Mouse (Mus musculus) urinary bladder, adult 18-20 months (tissue): Measurements from ENCODE around the gene Eps15l1.

ENCODE experiments used
- DNase-seq, 2 experiments: peaks; one replicate each; pipeline ENCODE4 v3.0.0; 2022; ENCODE audit warnings: low spot score in 2 of 2, mixed read lengths in 2 of 2

Eps15l1 gene

DNA sequence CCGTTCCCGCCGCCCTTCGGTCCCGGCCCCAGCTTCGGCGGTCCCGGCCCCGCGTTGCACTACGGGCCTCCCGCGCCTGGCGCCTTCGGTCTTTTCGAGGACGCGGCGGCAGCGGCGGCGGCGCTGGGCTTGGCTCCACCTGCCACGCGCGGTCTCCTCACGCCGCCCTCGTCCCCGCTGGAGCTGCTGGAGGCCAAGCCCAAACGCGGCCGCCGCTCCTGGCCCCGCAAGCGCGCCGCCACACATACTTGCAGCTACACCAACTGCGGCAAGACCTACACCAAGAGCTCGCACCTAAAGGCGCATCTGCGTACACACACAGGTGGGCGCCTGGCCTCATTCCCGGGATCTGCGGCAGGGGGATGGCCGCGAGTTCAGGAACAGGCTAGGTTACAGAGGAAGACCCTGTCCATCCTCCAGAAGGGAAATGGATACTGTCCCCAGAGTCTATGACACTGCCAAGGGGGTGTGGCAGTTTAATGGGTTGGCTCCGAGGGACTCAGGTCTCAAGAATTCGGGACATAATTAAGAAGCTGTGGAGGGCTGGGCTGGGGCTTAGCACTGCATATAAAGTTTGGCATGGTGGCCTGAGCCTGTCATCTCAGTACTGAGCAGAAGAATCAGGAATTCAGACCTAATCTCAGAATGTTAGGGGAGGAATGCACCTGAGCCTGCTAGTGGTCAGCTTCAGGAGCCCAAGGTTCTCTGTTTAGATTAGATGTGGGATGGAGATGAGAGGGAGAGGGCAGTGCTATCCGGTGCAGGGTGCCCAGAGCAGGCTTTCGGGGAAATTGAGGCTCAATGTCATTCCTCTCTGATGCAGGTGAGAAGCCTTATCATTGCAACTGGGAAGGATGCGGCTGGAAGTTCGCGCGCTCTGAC, 101.1 kb downstream of the Eps15l1 start:
- peak in 1 of 2 experiments; percentile 13 for DNase-seq

DNA sequence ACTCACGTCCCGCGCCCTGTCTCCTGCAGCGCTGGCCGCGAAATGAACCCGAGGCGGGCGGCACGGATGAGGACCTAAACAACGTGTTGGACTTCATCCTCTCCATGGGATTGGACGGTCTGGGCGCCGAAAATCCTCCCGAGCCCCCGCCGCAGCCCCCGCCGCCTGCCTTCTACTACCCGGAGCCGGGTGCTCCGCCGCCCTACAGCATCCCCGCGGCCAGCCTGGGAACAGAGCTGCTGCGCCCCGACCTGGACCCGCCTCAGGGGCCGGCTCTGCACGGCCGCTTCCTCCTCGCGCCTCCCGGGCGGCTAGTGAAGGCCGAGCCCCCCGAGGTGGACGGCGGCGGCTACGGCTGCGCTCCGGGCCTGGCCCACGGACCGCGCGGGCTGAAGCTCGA, 101.9 kb downstream of the Eps15l1 start:
- DNase-seq = no peak

DNA sequence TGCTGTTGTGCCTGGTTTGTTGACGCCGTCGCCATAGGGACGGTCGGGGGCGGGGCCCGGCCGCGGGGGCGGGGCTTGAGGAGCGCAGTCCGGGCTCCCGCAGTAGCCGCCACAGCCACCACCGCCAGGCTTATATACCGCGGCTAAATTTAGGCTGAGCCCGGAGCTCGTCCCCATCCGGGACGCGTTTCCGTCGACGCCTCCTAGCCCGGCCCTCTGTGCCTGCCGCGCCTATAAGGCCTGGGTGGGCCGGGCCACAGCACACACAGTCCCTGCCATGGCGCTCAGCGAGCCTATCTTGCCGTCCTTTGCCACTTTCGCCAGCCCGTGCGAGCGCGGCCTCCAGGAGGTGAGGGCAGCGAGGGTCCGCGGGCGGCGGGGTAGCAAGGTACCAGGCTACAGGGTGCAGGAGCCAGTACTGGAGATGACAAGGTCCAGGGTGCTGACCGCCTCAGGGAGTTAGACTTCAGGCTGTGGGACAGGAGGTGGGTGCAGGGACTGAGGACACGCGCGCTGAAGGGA, 102.4 kb downstream of the Eps15l1 start, which contains the start of gene Klf2:
Klf2 (plus strand) TSS at position 233 of the 522 bp plus-strand sequence.
- peak; percentile 92 to 96 for DNase-seq

DNA sequence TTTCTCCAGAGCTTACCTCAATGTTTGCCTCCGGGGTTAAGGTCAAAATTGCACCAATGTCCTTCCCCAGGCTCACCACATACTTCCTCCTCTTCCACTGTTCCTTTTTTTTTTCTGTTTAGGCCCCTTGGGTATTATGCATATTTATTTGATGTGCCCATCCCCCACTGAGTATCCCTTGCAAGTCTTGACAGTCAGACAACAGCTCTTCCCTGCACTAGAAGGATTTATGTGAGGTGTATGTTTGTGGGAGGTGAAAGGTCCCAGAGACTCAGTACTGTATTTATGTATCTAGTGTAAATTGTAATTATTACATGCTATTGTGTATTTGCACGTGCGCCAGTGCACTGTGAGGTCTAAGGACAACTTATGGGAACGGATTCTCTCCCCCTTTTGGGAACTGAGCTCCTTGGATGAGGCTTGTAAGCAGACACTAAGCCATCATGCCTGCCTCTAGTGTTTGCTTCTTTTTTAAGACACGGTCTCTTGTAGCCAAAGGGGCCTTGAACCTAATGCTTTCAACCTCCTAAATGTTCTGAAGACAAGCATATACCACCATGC, 103.4 kb downstream of the Eps15l1 start:
- DNase-seq = no peak

DNA sequence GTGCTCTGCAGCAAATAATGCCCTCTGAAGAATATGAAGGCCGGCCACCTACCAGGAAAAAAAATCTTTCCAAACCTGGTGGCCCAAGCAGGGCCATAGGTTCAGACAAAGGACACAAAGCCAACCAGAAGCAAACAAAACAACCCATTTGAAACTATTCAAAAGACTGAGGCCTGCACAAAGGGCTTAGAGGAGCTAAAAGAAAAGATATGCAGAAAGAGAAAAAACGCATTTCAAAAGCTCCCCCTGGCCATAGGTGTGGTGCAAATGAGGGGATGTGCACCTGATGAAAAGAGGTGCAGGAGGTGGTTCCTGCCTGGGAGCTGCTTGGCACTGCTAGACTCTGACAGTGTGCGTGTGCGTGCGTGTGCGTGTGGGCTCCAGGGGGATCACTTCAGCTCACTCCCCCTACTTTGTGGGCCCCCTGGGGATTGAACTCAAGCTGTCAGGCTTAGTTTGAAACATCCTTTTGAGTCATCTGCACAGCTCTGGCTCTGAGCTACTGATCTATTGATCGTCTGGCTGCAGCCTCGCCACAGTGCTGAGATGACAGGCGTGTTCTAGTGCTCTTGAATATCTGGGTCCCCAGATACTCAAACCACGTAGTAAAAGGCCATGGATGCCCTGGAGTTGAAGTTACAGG, 105.1 kb downstream of the Eps15l1 start:
- DNase-seq = no peak

DNA sequence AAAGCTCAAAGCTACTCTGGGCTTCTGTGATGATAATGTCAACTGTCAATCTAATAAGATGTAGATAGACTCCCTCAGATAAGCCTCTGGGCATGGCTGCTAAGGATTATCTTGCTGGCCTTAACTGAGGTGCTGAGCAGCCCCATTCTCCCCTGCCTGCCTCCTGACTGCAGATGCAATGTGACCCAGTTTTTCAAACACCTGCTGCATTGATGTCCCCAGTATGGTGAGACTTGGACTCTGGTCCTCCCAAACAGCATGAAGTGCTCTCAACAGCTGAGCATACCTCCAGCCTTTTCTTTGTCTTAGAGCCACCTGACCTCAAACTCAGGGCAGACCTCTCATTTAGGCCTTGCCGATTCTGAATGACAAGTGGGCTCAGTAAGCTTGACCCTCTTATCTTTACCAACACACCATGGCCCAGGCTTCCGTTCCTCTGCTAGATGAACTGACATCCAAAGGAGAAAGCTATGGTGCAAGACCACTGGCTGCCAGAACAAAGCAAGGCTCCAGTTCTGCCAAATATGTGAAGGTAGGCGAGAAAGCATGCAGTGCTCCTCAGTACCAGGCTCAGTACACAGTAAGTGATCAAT, 108.2 kb downstream of the Eps15l1 start:
- no peak for DNase-seq

DNA sequence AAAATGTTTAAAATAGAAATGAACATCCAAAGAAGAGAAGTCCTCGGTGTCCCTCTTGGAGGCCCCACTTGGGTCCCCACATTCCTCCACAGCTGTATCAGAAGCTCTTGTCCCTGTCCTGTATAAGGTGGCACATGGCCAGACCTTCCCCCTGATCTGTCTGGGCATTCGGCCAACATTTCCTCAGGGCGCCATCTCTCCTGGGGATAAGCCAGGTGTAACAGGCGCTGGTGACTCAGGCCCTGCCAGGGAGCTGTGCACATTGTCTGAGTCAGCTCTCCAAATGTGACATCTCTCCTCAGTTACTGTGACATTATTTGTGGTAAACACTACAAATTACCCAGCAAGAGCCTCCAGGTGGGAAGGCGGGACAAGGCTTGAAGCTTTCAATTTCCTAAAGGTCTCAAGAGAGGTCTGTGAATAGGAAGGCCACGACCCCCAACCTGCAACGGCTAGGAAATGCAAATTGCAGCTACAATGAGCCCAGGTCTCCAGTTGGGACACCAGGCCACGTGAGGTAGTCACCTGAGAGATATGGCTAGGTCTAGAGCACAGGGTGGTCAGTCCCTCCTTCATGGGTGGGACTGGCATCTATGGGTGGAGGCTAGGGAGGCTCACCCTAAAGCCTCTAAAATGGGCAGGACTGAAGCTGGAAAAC, 110.3 kb downstream of the Eps15l1 start:
- DNase-seq = peak in 1 of 2 experiments; percentile 14

DNA sequence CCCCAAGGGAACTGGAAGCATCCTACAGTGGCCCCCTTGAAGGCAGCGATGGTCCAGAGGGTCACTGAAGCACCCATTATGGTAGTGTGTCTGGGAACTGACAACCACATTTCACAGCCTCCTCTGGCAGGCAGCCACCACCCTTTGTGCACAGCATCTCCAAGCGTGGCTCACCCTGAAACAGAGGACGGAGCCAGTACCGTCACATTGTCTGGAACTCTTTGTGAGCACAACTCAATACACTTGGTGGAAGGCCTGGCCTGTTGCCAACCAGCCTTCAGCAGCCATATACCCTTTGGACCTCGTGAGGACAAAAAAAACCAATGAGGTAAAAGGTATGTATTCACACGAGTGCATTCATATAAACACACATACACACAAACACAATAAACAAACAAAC, 113.0 kb downstream of the Eps15l1 start:
- DNase-seq = no peak

DNA sequence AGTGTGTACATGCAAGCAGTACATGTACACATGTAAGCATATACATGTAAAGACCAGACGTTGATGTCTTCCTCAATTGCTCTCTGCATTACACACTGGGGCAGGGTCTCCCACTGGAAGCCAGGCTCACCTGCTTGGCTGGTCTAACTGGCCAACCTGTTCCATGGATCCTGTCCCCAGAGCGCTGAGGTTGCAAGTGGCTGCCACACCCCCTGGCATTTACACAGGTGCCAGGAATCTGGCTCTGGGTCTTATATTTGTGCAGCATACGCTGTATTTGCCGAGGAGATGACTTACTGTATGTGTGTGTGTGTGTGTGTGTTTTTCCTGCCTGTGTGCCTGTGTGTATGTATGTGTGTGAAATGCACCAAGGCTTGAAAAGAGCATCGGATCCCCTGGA, 114.3 kb downstream of the Eps15l1 start:
- no peak for DNase-seq

DNA sequence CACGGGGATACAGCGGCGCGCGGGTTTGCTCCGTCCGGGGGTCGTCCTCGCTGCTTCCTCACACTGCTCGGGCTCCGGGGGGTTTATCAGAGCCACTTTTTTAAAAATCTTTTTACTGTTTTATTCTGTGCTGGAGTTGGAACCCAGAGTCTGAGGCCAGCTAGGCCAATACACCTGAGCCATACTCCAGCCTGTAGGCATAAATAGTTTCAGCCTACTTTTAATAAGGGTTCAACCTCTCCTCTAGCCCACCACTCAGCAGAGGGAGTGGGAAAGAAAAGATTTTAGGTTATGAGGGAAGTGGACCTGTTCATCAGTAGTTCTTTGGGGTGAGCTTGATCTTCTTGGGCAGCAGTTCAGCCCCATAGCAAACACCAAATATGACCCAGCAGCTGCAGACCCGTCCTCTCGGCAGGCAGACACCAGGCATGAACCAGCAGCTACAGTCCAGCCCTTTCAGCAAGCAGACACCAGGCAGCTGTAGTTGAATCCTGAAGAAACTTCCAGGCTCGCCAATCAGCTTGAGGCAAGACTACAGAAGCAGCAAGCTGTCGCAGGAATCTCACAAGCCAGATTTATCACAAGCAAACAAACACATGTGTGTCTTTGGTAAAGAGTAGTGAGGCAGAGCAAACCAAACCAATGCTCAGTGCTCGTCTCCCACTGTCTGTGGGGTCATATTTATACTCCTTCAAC, 115.9 kb downstream of the Eps15l1 start, which contains the start of gene Gm10282:
Gm10282 (minus strand) TSS at position 51 of the 696 bp plus-strand sequence.
- DNase-seq = no peak

DNA sequence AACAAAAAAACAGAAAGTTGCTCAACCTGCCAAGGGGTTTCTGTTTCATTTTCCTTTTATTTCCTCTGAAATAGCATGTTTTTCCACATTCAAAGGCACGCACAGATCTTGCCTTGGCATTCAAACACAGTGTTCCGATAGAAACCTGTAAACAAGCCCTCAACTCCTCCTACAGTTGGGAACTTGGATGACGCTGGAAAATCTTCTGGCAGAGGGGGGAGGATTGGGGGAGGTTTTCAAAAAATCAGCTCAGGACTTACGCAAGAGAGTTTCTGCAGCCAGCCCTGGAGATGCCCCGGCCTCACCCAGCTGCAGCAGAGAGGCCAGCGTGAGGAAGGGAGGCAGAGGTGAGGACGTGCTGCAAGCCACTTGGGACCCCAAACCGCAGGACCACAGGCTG, 117.6 kb downstream of the Eps15l1 start:
- DNase-seq = peak; percentile 14 to 78

DNA sequence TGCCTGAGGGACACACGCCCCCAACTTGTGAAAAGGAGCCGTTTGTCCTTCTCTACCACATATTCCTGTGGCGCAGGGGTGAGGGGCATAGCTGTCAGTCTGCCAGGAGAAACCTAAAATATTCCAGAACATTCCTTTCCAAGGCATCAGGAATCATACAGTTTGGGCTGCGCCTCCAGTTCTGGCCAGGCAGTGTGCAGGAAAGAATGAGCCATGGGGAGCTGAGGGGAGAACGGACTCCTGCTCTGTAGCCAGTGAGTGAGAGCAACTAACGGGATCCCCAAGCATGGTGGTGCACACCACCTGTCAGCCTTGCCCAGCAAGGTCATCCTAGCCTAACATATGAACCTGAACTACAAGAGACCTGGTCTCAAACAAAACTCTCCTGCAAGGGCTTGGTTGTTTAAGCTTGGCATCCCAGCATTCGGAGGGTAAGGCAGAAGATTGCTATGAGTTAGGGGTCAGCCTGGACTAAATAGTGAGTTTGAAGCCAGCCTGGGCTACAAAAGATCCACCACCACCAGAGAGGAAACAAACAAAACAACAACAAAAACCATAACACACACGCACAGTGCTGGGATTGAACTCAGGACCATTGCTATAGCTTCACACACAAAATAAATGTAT, 118.2 kb downstream of the Eps15l1 start:
- DNase-seq = no peak

DNA sequence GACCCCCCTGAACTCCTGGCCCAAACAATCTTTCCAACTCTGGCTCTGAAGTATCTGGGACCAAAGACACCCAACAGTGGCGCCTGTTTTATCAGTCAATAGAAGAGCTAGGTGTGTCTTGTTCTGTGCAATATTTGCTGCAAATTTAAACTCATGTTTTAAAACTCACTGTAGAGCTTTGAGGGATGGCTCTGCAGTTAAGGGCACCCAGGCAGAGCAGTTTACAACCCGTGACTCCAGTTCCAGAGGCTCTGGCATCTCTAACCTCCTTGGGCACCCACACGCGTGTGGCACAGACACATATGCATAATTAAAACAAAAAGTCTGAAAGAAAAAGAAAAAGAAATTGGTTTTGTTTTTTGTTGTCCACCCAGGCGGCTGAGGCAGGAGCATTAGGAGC, 119.8 kb downstream of the Eps15l1 start:
- DNase-seq = no peak

DNA sequence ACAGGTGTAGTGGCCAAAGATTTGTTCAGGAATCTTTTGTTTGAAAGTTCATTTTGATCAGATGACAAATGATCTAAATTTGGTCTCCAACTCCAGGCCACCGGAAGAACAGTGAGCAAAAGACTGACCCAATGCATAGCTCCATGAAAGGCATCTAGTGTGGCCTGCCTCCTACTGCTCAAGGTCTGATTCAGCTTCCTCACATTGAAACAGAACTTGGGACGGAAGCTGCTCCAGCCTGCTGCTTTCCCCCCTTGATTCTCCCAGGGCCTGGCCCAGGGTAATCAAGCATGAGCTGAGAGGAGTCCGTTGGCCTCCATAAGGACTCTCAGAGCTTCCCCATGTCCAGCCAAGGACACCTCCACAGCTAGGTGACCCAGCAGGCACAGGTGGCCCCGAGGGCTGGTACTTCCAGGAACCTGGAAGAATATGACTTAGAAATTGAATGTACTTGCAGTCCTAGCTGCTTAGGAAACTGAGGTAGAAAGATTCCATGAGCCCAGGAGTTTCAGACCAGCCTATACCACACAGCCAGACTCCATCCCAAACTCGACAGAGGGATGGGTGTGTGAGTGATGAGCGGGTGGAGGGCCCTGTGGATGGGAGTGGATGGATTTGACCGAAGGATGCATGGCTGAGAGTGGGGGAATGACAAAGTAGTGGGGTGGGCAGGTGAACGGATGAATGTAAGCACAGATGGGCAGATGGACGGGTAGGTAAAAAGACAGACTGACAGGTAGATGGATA, 120.4 kb downstream of the Eps15l1 start:
- no peak for DNase-seq

DNA sequence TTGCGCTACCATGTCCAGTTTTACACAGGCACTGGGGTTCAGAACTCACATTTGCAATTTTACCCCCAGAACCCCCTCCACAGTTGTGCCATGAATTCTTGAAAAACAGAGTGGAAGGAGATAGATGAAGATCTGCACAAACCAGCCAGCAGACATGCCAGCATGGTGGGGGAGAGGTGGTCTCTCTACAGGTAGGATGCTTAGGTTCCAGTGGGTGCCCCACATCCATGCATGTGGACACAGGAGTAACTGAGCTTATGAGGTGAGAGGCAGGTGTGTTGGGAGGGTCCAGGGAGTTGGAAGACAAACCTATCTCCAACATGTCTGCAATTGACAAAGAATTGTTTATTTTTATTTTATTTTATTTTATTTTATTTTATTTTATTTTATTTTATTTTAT, 122.3 kb downstream of the Eps15l1 start:
- no peak for DNase-seq

DNA sequence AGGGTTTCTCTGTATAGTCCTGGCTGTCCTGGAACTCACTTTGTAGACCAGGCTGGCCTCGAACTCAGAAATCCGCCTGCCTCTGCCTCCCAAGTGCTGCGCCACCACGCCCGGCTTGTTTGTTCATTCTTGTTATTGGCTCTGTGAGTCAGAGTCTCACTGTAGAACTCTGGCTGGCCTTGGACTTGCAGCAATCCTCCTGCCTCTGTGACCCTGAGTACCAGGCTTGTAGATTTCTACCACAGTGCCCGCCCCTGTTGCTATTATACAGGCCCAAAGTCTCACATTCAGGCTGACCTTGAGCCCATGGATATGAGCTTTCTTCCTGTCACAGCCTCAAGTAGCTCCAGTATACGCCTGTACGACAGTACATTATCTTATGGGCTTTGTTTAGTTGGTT, 124.7 kb downstream of the Eps15l1 start:
- no peak for DNase-seq

DNA sequence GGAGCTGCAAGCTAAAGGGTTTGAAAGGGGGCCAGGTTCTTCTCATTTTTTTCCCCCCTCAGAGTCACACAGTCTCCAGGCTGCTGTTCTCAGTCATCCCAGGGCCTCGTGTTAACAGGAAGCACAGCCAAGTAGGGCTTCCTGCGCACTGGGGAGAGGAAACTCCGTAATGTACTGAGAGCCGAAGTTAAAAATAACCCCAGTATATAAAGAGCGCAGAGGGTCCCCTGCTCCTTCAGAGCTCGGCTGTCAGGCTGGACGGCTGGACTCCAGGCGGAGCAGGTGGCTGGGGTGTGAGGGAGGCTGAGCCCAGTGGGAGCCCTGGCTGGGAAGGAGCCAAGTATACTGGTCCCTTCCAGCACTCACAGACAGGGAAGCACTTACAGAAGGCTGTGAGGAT, 125.6 kb downstream of the Eps15l1 start:
- peak in 1 of 2 experiments; percentile 63 for DNase-seq

DNA sequence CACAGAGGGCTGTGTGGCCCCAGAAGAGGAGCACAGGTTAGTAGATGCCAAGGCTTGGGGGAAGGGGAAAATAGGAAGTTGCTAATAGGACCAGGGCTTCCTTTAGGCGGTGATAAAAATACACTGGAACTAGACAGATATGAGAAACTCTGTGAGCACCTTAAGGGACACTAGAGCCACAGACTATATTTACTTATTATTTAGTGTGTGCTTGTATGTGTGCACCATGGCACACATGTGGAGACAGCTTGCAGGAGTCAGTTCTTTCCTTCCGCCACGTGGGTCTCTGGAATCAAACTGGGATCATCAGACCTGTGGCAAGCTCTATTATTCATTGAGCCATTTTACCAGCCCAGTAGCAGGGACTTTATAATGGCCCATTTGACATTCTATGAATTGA, 126.1 kb downstream of the Eps15l1 start:
- DNase-seq = no peak

DNA sequence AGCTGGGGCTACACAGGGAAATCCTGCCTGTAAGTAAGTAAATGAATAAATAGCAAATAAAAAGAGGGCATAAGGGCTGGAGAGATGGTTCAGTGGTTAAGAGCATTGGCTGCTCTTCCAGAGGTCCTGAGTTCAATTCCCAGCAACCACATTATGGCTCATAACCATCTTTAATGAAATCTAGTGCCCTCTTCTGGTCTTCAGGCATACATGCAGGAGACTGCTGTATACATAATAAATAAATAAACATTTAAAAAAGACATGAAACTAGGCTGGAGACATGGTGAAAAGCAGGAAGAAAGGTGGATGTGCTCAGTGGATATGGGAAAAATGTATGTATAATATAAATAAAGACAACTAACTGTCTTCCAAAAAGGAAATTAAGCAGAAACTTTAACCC, 128.0 kb downstream of the Eps15l1 start:
- no peak for DNase-seq

DNA sequence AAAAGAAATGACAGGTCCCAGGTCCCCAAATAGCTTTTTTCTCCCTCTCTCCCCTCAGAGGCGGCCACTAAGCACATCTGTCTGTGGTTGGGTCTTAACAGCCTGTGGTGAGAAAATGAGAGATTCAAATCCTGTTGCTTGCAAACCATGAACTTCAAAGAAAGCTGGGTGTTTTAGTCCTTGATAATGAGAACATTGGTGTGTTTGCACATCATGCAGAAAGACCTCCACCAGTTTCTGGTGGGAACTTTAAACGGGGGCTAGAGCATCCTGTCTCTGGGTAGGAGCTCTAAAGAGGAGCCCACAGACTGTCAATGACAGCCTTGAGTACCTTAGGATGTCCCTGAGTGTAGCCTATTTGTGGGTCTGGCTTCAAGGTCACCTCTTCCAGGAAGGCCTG, 130.2 kb downstream of the Eps15l1 start:
- no peak for DNase-seq
